In the genomic region with DNA sequence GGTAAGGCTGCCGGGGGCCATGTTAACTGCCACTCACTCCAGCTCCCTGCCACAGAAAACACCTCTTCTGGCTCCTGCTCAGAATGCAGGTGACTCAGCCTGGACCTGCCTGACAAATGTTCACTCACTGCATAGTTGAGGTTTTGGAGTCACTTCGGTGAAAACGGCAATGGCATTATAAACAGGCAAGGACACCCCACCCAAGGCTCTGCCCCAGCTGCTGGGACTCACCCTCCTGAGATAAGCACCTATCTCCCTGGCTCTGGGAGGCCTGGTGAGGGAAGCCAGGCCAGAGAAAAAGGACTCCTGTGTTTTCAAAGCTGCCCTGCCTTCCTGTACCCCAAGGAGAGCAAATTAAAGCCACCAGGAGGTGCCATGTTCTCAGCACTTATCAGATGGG, we compare ENCODE assay signal across 19 mouse cellular contexts. TPM values are rescaled to one million over a fixed set of nuclear protein-coding genes. Genes with fewer than 3 reads are reported as not detected.
DNase-seq lines count a peak whose midpoint lies in the region; ATAC-seq and TF ChIP-seq lines count a peak whose summit lies in the region.
"Had no signal": no experiment of that assay in that cellular context is flagged by ENCODE, and none has a peak within 500 bp of the region (broad histone marks: within the 10 kb centered on the region; RNA-seq: fewer than 3 reads in every experiment).

No protein-coding gene starts in this region.

- WGBS in heart, embryonic 13.5 days, result 59% methylated on average over 3 of the region's 3 CpGs
- 29% methylated on average over 3 of the region's 3 CpGs for WGBS in liver, embryonic 12.5 days (ENCODE audit: insufficient replicate concordance)
- 61% methylated on average over 3 of the region's 3 CpGs for WGBS in stomach, embryonic 14.5 days
- WGBS in midbrain, embryonic 13.5 days, result 85% methylated on average over 3 of the region's 3 CpGs
- 75% methylated on average over 3 of the region's 3 CpGs for WGBS in heart, adult 2 months

- H3K9ac ChIP-seq in heart, embryonic 13.5 days, result no peak overlapping the region
- H3K9ac ChIP-seq in liver, embryonic 12.5 days, result peak overlapping the region; percentile 65
- H3K9ac ChIP-seq in stomach, embryonic 14.5 days (replicated peaks; ENCODE audit: low read depth, low read length), result no peak overlapping the region
- H3K9ac ChIP-seq in midbrain, embryonic 13.5 days (replicated peaks), result no peak overlapping the region
- H3K9ac ChIP-seq in heart, adult 2 months (ENCODE audit: low read depth, low read length), result no peak overlapping the region
- H3K9ac ChIP-seq: embryonic facial prominence, embryonic 13.5 days; forebrain, embryonic 15.5 days had no signal

- H3K79me2 ChIP-seq in heart, adult 2 months (replicated peaks; ENCODE audit: control insufficient read depth, insufficient read depth, low read length), result no peaks in the 10 kb centered on the region

- intact Hi-C loops in heart, postnatal 25 days (cut with DNase I), result no loop called here
- intact Hi-C loops in heart, adult 2 months (cut with DNase I), result no loop called here

- peaks cover 95% of the 10 kb centered on the region for H3K27me3 ChIP-seq in heart, embryonic 13.5 days (replicated peaks)
- peaks cover 85% of the 10 kb centered on the region for H3K27me3 ChIP-seq in liver, embryonic 12.5 days (replicated peaks)
- peaks cover 13% of the 10 kb centered on the region for H3K27me3 ChIP-seq in stomach, embryonic 14.5 days (ENCODE audit: control insufficient read depth, insufficient read depth, low read length)
- H3K27me3 ChIP-seq in midbrain, embryonic 13.5 days, result peaks cover 75% of the 10 kb centered on the region
- no peaks in the 10 kb centered on the region for H3K27me3 ChIP-seq in heart, adult 2 months (ENCODE audit: control insufficient read depth, insufficient read depth, low read length)

- no peak overlapping the region for H3K27ac ChIP-seq in heart, embryonic 13.5 days (replicated peaks)
- H3K27ac ChIP-seq in liver, embryonic 12.5 days, result peak overlapping the region; percentile 86
- no peak overlapping the region for H3K27ac ChIP-seq in stomach, embryonic 14.5 days (ENCODE audit: low read length)
- H3K27ac ChIP-seq in midbrain, embryonic 13.5 days, result no peak overlapping the region
- H3K27ac ChIP-seq in heart, adult 2 months, result no peak overlapping the region
- H3K27ac ChIP-seq: embryonic facial prominence, embryonic 13.5 days; forebrain, embryonic 15.5 days; hindbrain, postnatal 0 days; kidney, postnatal 0 days had no signal

- no peaks in the 10 kb centered on the region for H3K9me3 ChIP-seq in heart, embryonic 13.5 days
- H3K9me3 ChIP-seq in liver, embryonic 12.5 days (replicated peaks), result no peaks in the 10 kb centered on the region
- H3K9me3 ChIP-seq in stomach, embryonic 14.5 days (ENCODE audit: control insufficient read depth, low read depth, low read length), result no peaks in the 10 kb centered on the region
- H3K9me3 ChIP-seq in midbrain, embryonic 13.5 days, result no peaks in the 10 kb centered on the region
- H3K9me3 ChIP-seq: embryonic facial prominence, embryonic 13.5 days; forebrain, embryonic 15.5 days; megakaryocyte, embryonic 14.5 days had no signal

- peaks cover 15% of the 10 kb centered on the region for H3K4me1 ChIP-seq in heart, embryonic 13.5 days
- peaks cover 46% of the 10 kb centered on the region for H3K4me1 ChIP-seq in liver, embryonic 12.5 days
- peaks cover 5% of the 10 kb centered on the region; the same call in 1 of the 2 replicates for H3K4me1 ChIP-seq in stomach, embryonic 14.5 days (ENCODE audit: control insufficient read depth, insufficient read depth, low read length)
- no peaks in the 10 kb centered on the region; the same call in 1 of the 2 replicates for H3K4me1 ChIP-seq in midbrain, embryonic 13.5 days (replicated peaks)
- H3K4me1 ChIP-seq in heart, adult 2 months (ENCODE audit: control insufficient read depth, insufficient read depth, low read length), result peaks cover 3% of the 10 kb centered on the region

- no peaks in the 10 kb centered on the region for H3K36me3 ChIP-seq in heart, embryonic 13.5 days
- no peaks in the 10 kb centered on the region for H3K36me3 ChIP-seq in liver, embryonic 12.5 days
- H3K36me3 ChIP-seq in stomach, embryonic 14.5 days (ENCODE audit: control insufficient read depth, insufficient read depth, low read length), result no peaks in the 10 kb centered on the region
- H3K36me3 ChIP-seq in midbrain, embryonic 13.5 days, result no peaks in the 10 kb centered on the region
- H3K36me3 ChIP-seq in heart, adult 2 months (ENCODE audit: control insufficient read depth, insufficient read depth, low read length), result no peaks in the 10 kb centered on the region
- H3K36me3 ChIP-seq: embryonic facial prominence, embryonic 13.5 days; forebrain, embryonic 15.5 days had no signal

- TF ChIP-seq CTCF in heart, adult 2 months (IDR thresholded peaks at IDR 0.05), result no peak

- no peak for DNase-seq in heart, postnatal 25 days (ENCODE audit: low spot score)
- DNase-seq in left cerebral cortex, adult 9 months (ENCODE audit: low spot score in 2 of 2), result no peak
- no peak for DNase-seq in heart, adult 2 months
- DNase-seq: cerebellum, postnatal 14 days; gastrocnemius, postnatal 36 days; heart, postnatal 14 days; thymus, adult 2 months had no signal

- H3K4me2 ChIP-seq in heart, embryonic 13.5 days, result peak overlapping the region; percentile 69; the same call in 1 of the 2 replicates
- peak overlapping the region; percentile 75 for H3K4me2 ChIP-seq in liver, embryonic 12.5 days
- no peak overlapping the region for H3K4me2 ChIP-seq in stomach, embryonic 14.5 days (replicated peaks; ENCODE audit: low read depth, low read length)
- no peak overlapping the region for H3K4me2 ChIP-seq in midbrain, embryonic 13.5 days (replicated peaks)
- H3K4me2 ChIP-seq: embryonic facial prominence, embryonic 13.5 days; forebrain, embryonic 15.5 days had no signal

- ATAC-seq in heart, embryonic 13.5 days (ENCODE audit: extremely low read depth, insufficient number of reproducible peaks, low FRiP score, low TSS enrichment), result no peak
- peak; percentile 94 for ATAC-seq in erythroblast, adult 5-6 weeks (replicated peaks; ENCODE audit: low FRiP score, poor library complexity, severe bottlenecking)
- ATAC-seq in liver, embryonic 12.5 days, result peak; percentile 96
- peak; percentile 48; the same call in 1 of the 2 replicates for ATAC-seq in stomach, embryonic 14.5 days (ENCODE audit: insufficient number of reproducible peaks, insufficient read depth, low FRiP score, low read depth)
- no peak for ATAC-seq in midbrain, embryonic 13.5 days
- ATAC-seq: activated CD4-positive, CD25-positive, alpha-beta regulatory T cell, adult 4 months; forebrain, embryonic 15.5 days; hindbrain, postnatal 0 days had no signal

- no peak for TF ChIP-seq POLR2A in heart, adult 2 months (IDR thresholded peaks at IDR 0.05; ENCODE audit: insufficient read depth, low read depth, low read length)

- H3K4me3 ChIP-seq in heart, embryonic 13.5 days, result 0 out of 2 replicates have a peak overlapping the region, but pooled peaks have one; percentile 6
- H3K4me3 ChIP-seq in liver, embryonic 12.5 days, result peak overlapping the region; percentile 54
- H3K4me3 ChIP-seq in stomach, embryonic 14.5 days (ENCODE audit: low read depth, low read length), result no peak overlapping the region
- no peak overlapping the region for H3K4me3 ChIP-seq in midbrain, embryonic 13.5 days (replicated peaks)
- H3K4me3 ChIP-seq in heart, adult 2 months, result no peak overlapping the region
- H3K4me3 ChIP-seq: embryonic facial prominence, embryonic 13.5 days; forebrain, embryonic 15.5 days; megakaryocyte, embryonic 14.5 days; myocyte had no signal

- no peak for TF ChIP-seq EP300 in heart, adult 2 months (IDR thresholded peaks at IDR 0.05; ENCODE audit: insufficient read depth, low read depth, low read length)

RNA-seq across cellular contexts. Expression of a gene that starts 1.3 kb away (rescaled TPM):
- polyA plus RNA-seq in heart, embryonic 13.5 days (2015; fragmentation: Nextera tagmentation; extraction: Ambion mirVana), result 2.8 and 3.3 TPM in 2 replicates
- 1 to 10 TPM; 5.5 to 8.0 TPM for total RNA-seq in heart, postnatal 25 days (2021)
- total RNA-seq in erythroblast, adult 5-6 weeks (2015; ENCODE audit: low replicate concordance), result 6.1 and 16.5 TPM in 2 replicates
- 11.2 and 12.9 TPM in 2 replicates for total RNA-seq in erythroblast, adult 5-6 weeks (2017; ENCODE audit: low replicate concordance)
- 3.6 and 4.2 TPM in 2 replicates for polyA plus RNA-seq in liver, embryonic 12.5 days (2016; fragmentation: Nextera tagmentation; extraction: Ambion mirVana)
- 4.7 and 5.4 TPM in 2 replicates for polyA plus RNA-seq in stomach, embryonic 14.5 days (2014; fragmentation: Nextera tagmentation; extraction: Ambion mirVana)
- 0.28 and 0.31 TPM in 2 replicates for polyA plus RNA-seq in midbrain, embryonic 13.5 days (2015; fragmentation: Nextera tagmentation; extraction: Ambion mirVana)
- total RNA-seq in heart, adult 2 months (2021), result 1 to 10 TPM; 6.1 to 6.4 TPM
- 5.4 and 8.6 TPM in 2 replicates for polyA plus RNA-seq in heart, adult 2 months (2012; rRNA removed)

RNA-seq across cellular contexts. Expression of a gene that starts 13.9 kb away (rescaled TPM):
- polyA plus RNA-seq in heart, embryonic 13.5 days (2015; fragmentation: Nextera tagmentation; extraction: Ambion mirVana), result 1.5 and 2.1 TPM in 2 replicates
- total RNA-seq in heart, postnatal 25 days (2021), result 1 to 10 TPM; 4.0 to 4.8 TPM
- 8.5 TPM in 1 of 2 replicates, not detected in the other for total RNA-seq in erythroblast, adult 5-6 weeks (2015; ENCODE audit: low replicate concordance)
- total RNA-seq in erythroblast, adult 5-6 weeks (2017; ENCODE audit: low replicate concordance), result not detected in 2 replicates
- polyA plus RNA-seq in liver, embryonic 12.5 days (2016; fragmentation: Nextera tagmentation; extraction: Ambion mirVana), result 1.5 and 2.1 TPM in 2 replicates
- 1.3 and 1.7 TPM in 2 replicates for polyA plus RNA-seq in stomach, embryonic 14.5 days (2014; fragmentation: Nextera tagmentation; extraction: Ambion mirVana)
- 0.70 and 0.79 TPM in 2 replicates for polyA plus RNA-seq in midbrain, embryonic 13.5 days (2015; fragmentation: Nextera tagmentation; extraction: Ambion mirVana)
- 1 to 10 TPM; 4.0 to 4.1 TPM for total RNA-seq in heart, adult 2 months (2021)
- polyA plus RNA-seq in heart, adult 2 months (2012; rRNA removed), result 16.3 and 19.3 TPM in 2 replicates
- total RNA-seq: hindbrain, postnatal 0 days had no signal
- polyA plus RNA-seq: forebrain, embryonic 15.5 days had no signal

RNA-seq across cellular contexts. Expression of a gene that starts 22.6 kb away (rescaled TPM):
- polyA plus RNA-seq in heart, embryonic 13.5 days (2015; fragmentation: Nextera tagmentation; extraction: Ambion mirVana), result 1.7 and 2.3 TPM in 2 replicates
- under 1 TPM; 0.59 to 0.83 TPM for total RNA-seq in heart, postnatal 25 days (2021)
- total RNA-seq in erythroblast, adult 5-6 weeks (2015; ENCODE audit: low replicate concordance), result 20.2 and 26.5 TPM in 2 replicates
- 44.8 and 52.8 TPM in 2 replicates for total RNA-seq in erythroblast, adult 5-6 weeks (2017; ENCODE audit: low replicate concordance)
- polyA plus RNA-seq in liver, embryonic 12.5 days (2016; fragmentation: Nextera tagmentation; extraction: Ambion mirVana), result 19.5 and 20.6 TPM in 2 replicates
- polyA plus RNA-seq in stomach, embryonic 14.5 days (2014; fragmentation: Nextera tagmentation; extraction: Ambion mirVana), result 5.5 and 7.4 TPM in 2 replicates
- polyA plus RNA-seq in midbrain, embryonic 13.5 days (2015; fragmentation: Nextera tagmentation; extraction: Ambion mirVana), result 63.9 and 65.5 TPM in 2 replicates
- under 1 TPM; 0.23 to 0.64 TPM for total RNA-seq in heart, adult 2 months (2021)
- polyA plus RNA-seq in heart, adult 2 months (2012; rRNA removed), result 2.7 and 4.5 TPM in 2 replicates
- polyA plus RNA-seq: myocyte had no signal

RNA-seq across cellular contexts. Expression of a gene that starts 26.8 kb away (rescaled TPM):
- polyA plus RNA-seq in heart, embryonic 13.5 days (2015; fragmentation: Nextera tagmentation; extraction: Ambion mirVana), result 7.6 and 7.7 TPM in 2 replicates
- total RNA-seq in heart, postnatal 25 days (2021), result 1 to 10 TPM; 7.8 to 8.5 TPM
- total RNA-seq in erythroblast, adult 5-6 weeks (2015; ENCODE audit: low replicate concordance), result 1.2 and 1.9 TPM in 2 replicates
- 0.43 and 1.4 TPM in 2 replicates for total RNA-seq in erythroblast, adult 5-6 weeks (2017; ENCODE audit: low replicate concordance)
- 9.2 and 10.4 TPM in 2 replicates for polyA plus RNA-seq in liver, embryonic 12.5 days (2016; fragmentation: Nextera tagmentation; extraction: Ambion mirVana)
- 5.4 and 6.0 TPM in 2 replicates for polyA plus RNA-seq in stomach, embryonic 14.5 days (2014; fragmentation: Nextera tagmentation; extraction: Ambion mirVana)
- polyA plus RNA-seq in midbrain, embryonic 13.5 days (2015; fragmentation: Nextera tagmentation; extraction: Ambion mirVana), result 2.5 and 2.7 TPM in 2 replicates
- total RNA-seq in heart, adult 2 months (2021), result 1 to 10 TPM; 8.1 to 8.6 TPM
- polyA plus RNA-seq in heart, adult 2 months (2012; rRNA removed), result 23.3 and 24.0 TPM in 2 replicates

RNA-seq across cellular contexts. Expression of a gene that starts 31.4 kb away (rescaled TPM):
- polyA plus RNA-seq in heart, embryonic 13.5 days (2015; fragmentation: Nextera tagmentation; extraction: Ambion mirVana), result 0.39 and 0.40 TPM in 2 replicates
- under 1 TPM; 0.73 to 0.83 TPM for total RNA-seq in heart, postnatal 25 days (2021)
- not detected in 2 replicates for total RNA-seq in erythroblast, adult 5-6 weeks (2015; ENCODE audit: low replicate concordance)
- 0.17 and 2.4 TPM in 2 replicates for total RNA-seq in erythroblast, adult 5-6 weeks (2017; ENCODE audit: low replicate concordance)
- 0.22 and 0.31 TPM in 2 replicates for polyA plus RNA-seq in liver, embryonic 12.5 days (2016; fragmentation: Nextera tagmentation; extraction: Ambion mirVana)
- polyA plus RNA-seq in stomach, embryonic 14.5 days (2014; fragmentation: Nextera tagmentation; extraction: Ambion mirVana), result 1.4 and 1.7 TPM in 2 replicates
- polyA plus RNA-seq in midbrain, embryonic 13.5 days (2015; fragmentation: Nextera tagmentation; extraction: Ambion mirVana), result 17.1 and 18.5 TPM in 2 replicates
- under 1 TPM; 0.61 to 0.86 TPM for total RNA-seq in heart, adult 2 months (2021)
- polyA plus RNA-seq in heart, adult 2 months (2012; rRNA removed), result 1.4 and 1.8 TPM in 2 replicates
- total RNA-seq: gastrocnemius, postnatal 36 days had no signal

Comparison
In these comparisons a context has a peak if more than half of its experiments do, and no peak if none do; other contexts are left out.
1. H3K4me3 ChIP-seq: peak in heart, embryonic 13.5 days (single experiment) and liver, embryonic 12.5 days (single experiment); none in stomach, embryonic 14.5 days (single experiment), midbrain, embryonic 13.5 days (single experiment) and heart, adult 2 months (single experiment).
2. ATAC-seq: peak in erythroblast, adult 5-6 weeks (single experiment), liver, embryonic 12.5 days (single experiment) and stomach, embryonic 14.5 days (single experiment); none in heart, embryonic 13.5 days (single experiment) and midbrain, embryonic 13.5 days (single experiment).
3. H3K4me2 ChIP-seq: peak in heart, embryonic 13.5 days (single experiment) and liver, embryonic 12.5 days (single experiment); none in stomach, embryonic 14.5 days (single experiment) and midbrain, embryonic 13.5 days (single experiment).